Comparison of ENCODE assay signal across 20 mouse cellular contexts in genomic region chr15:100633341-100633740, GRCm38 (mm10). TPM values are rescaled to one million over a fixed set of nuclear protein-coding genes. Genes with fewer than 3 reads are reported as not detected.
DNase-seq lines count a peak whose midpoint lies in the region; ATAC-seq and TF ChIP-seq lines count a peak whose summit lies in the region.
"Had no signal": no experiment of that assay in that cellular context is flagged by ENCODE, and none has a peak within 500 bp of the region (broad histone marks: within the 10 kb centered on the region; RNA-seq: fewer than 3 reads in every experiment).

No protein-coding gene starts in this region.

- no peak for ATAC-seq in stomach, postnatal 0 days (ENCODE audit: low FRiP score, low TSS enrichment)
- ATAC-seq in inflammation-experienced regulatory T-cells, adult 6 months, result no peak
- ATAC-seq: intestine, embryonic 15.5 days; midbrain, embryonic 13.5 days had no signal

- no peaks in the 10 kb centered on the region for H3K36me3 ChIP-seq in stomach, postnatal 0 days (ENCODE audit: control insufficient read depth, insufficient read depth, low read length)
- H3K36me3 ChIP-seq: embryonic facial prominence, embryonic 15.5 days; forebrain, embryonic 10.5 days; G1E; intestine, embryonic 15.5 days; liver, embryonic 15.5 days; midbrain, embryonic 13.5 days had no signal

- no peaks in the 10 kb centered on the region for H3K9me3 ChIP-seq in stomach, postnatal 0 days (ENCODE audit: control insufficient read depth, low read length)
- H3K9me3 ChIP-seq: embryonic facial prominence, embryonic 15.5 days; forebrain, embryonic 10.5 days; intestine, embryonic 15.5 days; liver, embryonic 15.5 days; midbrain, embryonic 13.5 days had no signal

- H3K4me3 ChIP-seq in stomach, postnatal 0 days (ENCODE audit: low read depth, low read length), result peak overlapping the region; percentile 4; the same call in 1 of the 2 replicates
- H3K4me3 ChIP-seq: embryonic facial prominence, embryonic 15.5 days; forebrain, embryonic 10.5 days; intestine, embryonic 15.5 days; liver, embryonic 15.5 days; midbrain, embryonic 13.5 days had no signal

- no peaks in the 10 kb centered on the region for H3K27me3 ChIP-seq in stomach, postnatal 0 days (ENCODE audit: control insufficient read depth, insufficient read depth, low read length)

- H3K4me1 ChIP-seq in stomach, postnatal 0 days (replicated peaks; ENCODE audit: control insufficient read depth, insufficient read depth), result peaks cover 3% of the 10 kb centered on the region

- H3K27ac ChIP-seq in stomach, postnatal 0 days (replicated peaks), result peak overlapping the region; percentile 74
- H3K27ac ChIP-seq: embryonic facial prominence, embryonic 15.5 days; forebrain, embryonic 10.5 days; intestine, embryonic 15.5 days; liver, embryonic 15.5 days; midbrain, embryonic 13.5 days had no signal

- TF ChIP-seq EP300 in stomach, postnatal 0 days (optimal IDR thresholded peaks at IDR 0.05), result no peak

- peak overlapping the region; percentile 43 for H3K4me2 ChIP-seq in stomach, postnatal 0 days (replicated peaks; ENCODE audit: low read depth)
- H3K4me2 ChIP-seq: embryonic facial prominence, embryonic 15.5 days; liver, embryonic 15.5 days; midbrain, embryonic 13.5 days had no signal

- no peak for TF ChIP-seq CTCF in stomach, postnatal 0 days (IDR thresholded peaks at IDR 0.05; ENCODE audit: low read depth)

- 58% methylated on average over 10 of the region's 10 CpGs for WGBS in stomach, postnatal 0 days

- peak; percentile 20 for DNase-seq in kidney, adult 9 months
- no peak for DNase-seq in kidney, adult 8-10 months
- DNase-seq in spleen, postnatal 36 days (ENCODE audit: low spot score in 2 of 2), result peak; percentile 29 to 38
- DNase-seq in spleen, postnatal 10 days (ENCODE audit: low spot score in 2 of 2), result no peak
- peak; percentile 45 for DNase-seq in kidney, postnatal 14 days
- DNase-seq in stomach, postnatal 0 days (ENCODE audit: low spot score), result peak; percentile 57
- DNase-seq in thymus, postnatal 25 days, result no peak
- DNase-seq: cerebellum, postnatal 10 days; embryo, embryonic 11 days; gastrocnemius, postnatal 14 days; layer of hippocampus, adult 9-11 months; right cerebral cortex, adult 18-20 months; spleen, adult 18-20 months had no signal

- H3K9ac ChIP-seq in stomach, postnatal 0 days (ENCODE audit: low read length), result 0 out of 2 replicates have a peak overlapping the region, but pooled peaks have one; percentile 31
- H3K9ac ChIP-seq: embryonic facial prominence, embryonic 15.5 days; intestine, embryonic 15.5 days; liver, embryonic 15.5 days; midbrain, embryonic 13.5 days had no signal

RNA-seq across cellular contexts. Expression of gene Smagp, which starts 3.4 kb away (rescaled TPM):
- polyA plus RNA-seq in stomach, postnatal 0 days (2015; fragmentation: Nextera tagmentation; extraction: Ambion mirVana), result 94.8 and 103 TPM in 2 replicates
- polyA plus RNA-seq in inflammation-experienced regulatory T-cells, adult 6 months (2017; shearing (Covaris generic)), result 1 to 10 TPM in 1 of 3 experiments, not detected in 2; 1.3 TPM

RNA-seq across cellular contexts. Expression of gene Dazap2, which starts 18.2 kb away (rescaled TPM):
- polyA plus RNA-seq in stomach, postnatal 0 days (2015; fragmentation: Nextera tagmentation; extraction: Ambion mirVana), result 177 and 205 TPM in 2 replicates
- polyA plus RNA-seq in inflammation-experienced regulatory T-cells, adult 6 months (2017; shearing (Covaris generic)), result 100 to 1,000 TPM; 722 to 762 (median 736) TPM

RNA-seq across cellular contexts. Expression of gene Pou6f1, which starts 33.6 kb away (rescaled TPM):
- 2.6 and 3.2 TPM in 2 replicates for polyA plus RNA-seq in stomach, postnatal 0 days (2015; fragmentation: Nextera tagmentation; extraction: Ambion mirVana)
- 10 to 100 TPM in 2 of 3 experiments, 1 to 10 TPM in 1; 7.4 to 19.8 (median 18.8) TPM for polyA plus RNA-seq in inflammation-experienced regulatory T-cells, adult 6 months (2017; shearing (Covaris generic))

RNA-seq across cellular contexts. Expression of gene Bin2, which starts 36.0 kb away (rescaled TPM):
- polyA plus RNA-seq in stomach, postnatal 0 days (2015; fragmentation: Nextera tagmentation; extraction: Ambion mirVana), result 1.3 and 2.3 TPM in 2 replicates
- 100 to 1,000 TPM; 292 to 493 (median 317) TPM for polyA plus RNA-seq in inflammation-experienced regulatory T-cells, adult 6 months (2017; shearing (Covaris generic))

RNA-seq across cellular contexts. Expression of gene Cela1, which starts 54.4 kb away (rescaled TPM):
- 22.3 and 24.1 TPM in 2 replicates for polyA plus RNA-seq in stomach, postnatal 0 days (2015; fragmentation: Nextera tagmentation; extraction: Ambion mirVana)
- polyA plus RNA-seq in inflammation-experienced regulatory T-cells, adult 6 months (2017; shearing (Covaris generic)), result 10 to 100 TPM in 1 of 3 experiments, 1 to 10 TPM in 2; 6.8 to 12.6 (median 8.2) TPM

Comparison
In these comparisons a context has a peak if more than half of its experiments do, and no peak if none do; other contexts are left out.
1. DNase-seq: peak in kidney, adult 9 months (single experiment), spleen, postnatal 36 days (2 of 2), kidney, postnatal 14 days (single experiment) and stomach, postnatal 0 days (single experiment); none in kidney, adult 8-10 months (0 of 2), spleen, postnatal 10 days (0 of 2) and thymus, postnatal 25 days (single experiment).
2. RNA of gene Smagp, which starts 3.4 kb away (polyA plus RNA-seq): 94.8 to 103 TPM in stomach, postnatal 0 days; 1.3 TPM in inflammation-experienced regulatory T-cells, adult 6 months; every median in the first group is over 10 times any median in the second.